Mouse (Mus musculus): ENCODE data around the gene Zfp768. TPM values are rescaled to one million over a fixed set of nuclear protein-coding genes. Genes with fewer than 3 reads are reported as not detected.

The Zfp768 gene
- 54.7 and 77.2 TPM in 2 replicates for polyA plus RNA-seq (2012; rRNA removed; ENCODE audit: low replicate concordance)

GRCm38 (mm10) chr7:127345512-127346325 is at the start of gene Zfp768:
TSS of gene Zfp768 (minus strand) at chr7:127345589.

GRCm38 (mm10) chr7:127393157-127393943 is 48.0 kb upstream of the Zfp768 start, which contains the start of gene E430018J23Rik:
TSS of gene E430018J23Rik (minus strand) at chr7:127393629.

GRCm38 (mm10) chr7:127386641-127387392 is 41.4 kb upstream of the Zfp768 start, which contains the start of gene 9130019O22Rik:
TSS of gene 9130019O22Rik (minus strand) at chr7:127387166.

GRCm38 (mm10) chr7:127375271-127376245 is 30.2 kb upstream of the Zfp768 start, which contains the start of gene Zfp747:
TSS of gene Zfp747 (minus strand) at chr7:127376050.

GRCm38 (mm10) chr7:127296098-127296497 is 49.3 kb downstream of the Zfp768 start, which contains the start of gene Itgal:
TSS of gene Itgal (plus strand) at chr7:127296260.

Other genes with a start within 250 kb of the Zfp768 start
- gene Qprt, start 223.4 kb downstream of the Zfp768 start, polyA plus RNA-seq (2012; rRNA removed; ENCODE audit: low replicate concordance) = 0.43 and 0.95 TPM in 2 replicates
- 2.0 and 2.7 TPM in 2 replicates for gene Spn, start 207.8 kb downstream of the Zfp768 start, polyA plus RNA-seq (2012; rRNA removed; ENCODE audit: low replicate concordance)
- 10.0 and 13.1 TPM in 2 replicates for gene Cd2bp2, start 149.5 kb downstream of the Zfp768 start, polyA plus RNA-seq (2012; rRNA removed; ENCODE audit: low replicate concordance)
- gene Tbc1d10b, start 137.1 kb downstream of the Zfp768 start, polyA plus RNA-seq (2012; rRNA removed; ENCODE audit: low replicate concordance) = 29.8 and 44.7 TPM in 2 replicates
- 0.38 TPM in 1 of 2 replicates, not detected in the other for gene Mylpf, start 136.7 kb downstream of the Zfp768 start, polyA plus RNA-seq (2012; rRNA removed; ENCODE audit: low replicate concordance)
- 6.9 and 8.4 TPM in 2 replicates for gene Zfp553, start 112.5 kb downstream of the Zfp768 start, polyA plus RNA-seq (2012; rRNA removed; ENCODE audit: low replicate concordance)
- gene Sept1, start 112.5 kb downstream of the Zfp768 start, polyA plus RNA-seq (2012; rRNA removed; ENCODE audit: low replicate concordance) = 14.1 and 28.9 TPM in 2 replicates
- gene Zfp771, start 101.3 kb downstream of the Zfp768 start, polyA plus RNA-seq (2012; rRNA removed; ENCODE audit: low replicate concordance) = 76.9 and 173 TPM in 2 replicates
- gene Dctpp1, start 84.9 kb downstream of the Zfp768 start, polyA plus RNA-seq (2012; rRNA removed; ENCODE audit: low replicate concordance) = 74.2 and 77.1 TPM in 2 replicates
- gene Sephs2, start 71.5 kb downstream of the Zfp768 start, polyA plus RNA-seq (2012; rRNA removed; ENCODE audit: low replicate concordance) = 49.0 and 105 TPM in 2 replicates
- 3.7 and 5.6 TPM in 2 replicates for gene Itgal, start 49.3 kb downstream of the Zfp768 start, polyA plus RNA-seq (2012; rRNA removed; ENCODE audit: low replicate concordance)
- gene Zfp747, start 30.5 kb upstream of the Zfp768 start, polyA plus RNA-seq (2012; rRNA removed; ENCODE audit: low replicate concordance) = 15.0 and 20.1 TPM in 2 replicates
- gene 9130019O22Rik, start 41.6 kb upstream of the Zfp768 start, polyA plus RNA-seq (2012; rRNA removed; ENCODE audit: low replicate concordance) = 5.3 and 6.4 TPM in 2 replicates
- gene E430018J23Rik, start 48.0 kb upstream of the Zfp768 start, polyA plus RNA-seq (2012; rRNA removed; ENCODE audit: low replicate concordance) = 13.3 and 15.1 TPM in 2 replicates
- 3.9 and 4.6 TPM in 2 replicates for gene Zfp764, start 61.2 kb upstream of the Zfp768 start, polyA plus RNA-seq (2012; rRNA removed; ENCODE audit: low replicate concordance)
- 21.7 and 35.2 TPM in 2 replicates for gene Zfp688, start 76.5 kb upstream of the Zfp768 start, polyA plus RNA-seq (2012; rRNA removed; ENCODE audit: low replicate concordance)
- 3.7 and 4.3 TPM in 2 replicates for gene Zfp689, start 103.6 kb upstream of the Zfp768 start, polyA plus RNA-seq (2012; rRNA removed; ENCODE audit: low replicate concordance)
- 62.8 and 68.1 TPM in 2 replicates for gene Prr14, start 114.0 kb upstream of the Zfp768 start, polyA plus RNA-seq (2012; rRNA removed; ENCODE audit: low replicate concordance)
- gene Fbrs, start 133.6 kb upstream of the Zfp768 start, polyA plus RNA-seq (2012; rRNA removed; ENCODE audit: low replicate concordance) = 36.5 and 43.2 TPM in 2 replicates
- gene Srcap, start 166.4 kb upstream of the Zfp768 start, polyA plus RNA-seq (2012; rRNA removed; ENCODE audit: low replicate concordance) = 17.5 and 20.0 TPM in 2 replicates
- gene Gm42715, start 174.0 kb upstream of the Zfp768 start, polyA plus RNA-seq (2012; rRNA removed; ENCODE audit: low replicate concordance) = 5.6 and 10.2 TPM in 2 replicates
- gene Tmem265, start 215.8 kb upstream of the Zfp768 start, polyA plus RNA-seq (2012; rRNA removed; ENCODE audit: low replicate concordance) = 1.2 and 3.0 TPM in 2 replicates
- 28.3 and 32.0 TPM in 2 replicates for gene Phkg2, start 227.8 kb upstream of the Zfp768 start, polyA plus RNA-seq (2012; rRNA removed; ENCODE audit: low replicate concordance)
- 0.97 and 1.6 TPM in 2 replicates for gene Ccdc189, start 243.0 kb upstream of the Zfp768 start, polyA plus RNA-seq (2012; rRNA removed; ENCODE audit: low replicate concordance)
- gene Rnf40, start 243.2 kb upstream of the Zfp768 start, polyA plus RNA-seq (2012; rRNA removed; ENCODE audit: low replicate concordance) = 15.9 and 16.2 TPM in 2 replicates